Mouse (Mus musculus): ENCODE measurements around the gene Nhsl1. TPM values are rescaled to one million over a fixed set of nuclear protein-coding genes. Genes with fewer than 3 reads are reported as not detected.

Gene Nhsl1
- total and polyA plus RNA-seq, 3 experiments = not detected

- TF ChIP-seq ZC3H11A (IDR thresholded peaks at IDR 0.05; ENCODE audit: low read depth, low read length) (no peak), MAX (IDR thresholded peaks at IDR 0.05; ENCODE audit: low read length) (no peak), NRF1 (IDR thresholded peaks at IDR 0.05; ENCODE audit: insufficient read depth, low read depth, low read length, poor library complexity, severe bottlenecking) (no peak), TAL1 (IDR thresholded peaks at IDR 0.05; ENCODE audit: low read length) (no peak), ZNF384 (IDR thresholded peaks at IDR 0.05; ENCODE audit: low read depth, low read length) (no peak), USF2 (IDR thresholded peaks at IDR 0.05; ENCODE audit: borderline replicate concordance in 1 of 2, insufficient read depth in 1 of 2, low read depth in 1 of 2, low read length in 2 of 2) (no peak), MYB (IDR thresholded peaks at IDR 0.05; ENCODE audit: low read depth, low read length) (no peak), NELFE (IDR thresholded peaks at IDR 0.05; ENCODE audit: low read depth, low read length) (no peak), USF1 (IDR thresholded peaks at IDR 0.05; ENCODE audit: low read depth, low read length) (no peak)
- H3K9me3 ChIP-seq (replicated peaks; ENCODE audit: insufficient read depth, low read length) = no peaks in the 10 kb centered on the region
- H3K79me2 ChIP-seq (ENCODE audit: control insufficient read depth, insufficient read depth, low read length, poor library complexity) = no peaks in the 10 kb centered on the region
- H3K36me3 ChIP-seq (ENCODE audit: control insufficient read depth in 1 of 2, insufficient read depth in 2 of 2, low read length in 2 of 2) = no peaks in the 10 kb centered on the region
- H3K9ac ChIP-seq (ENCODE audit: control insufficient read depth, low read depth, low read length, poor library complexity, severe bottlenecking) = no peak overlapping the region
- H3K27ac ChIP-seq (ENCODE audit: control insufficient read depth, low read depth, low read length) = no peak overlapping the region
- H3K27me3 ChIP-seq (ENCODE audit: control insufficient read depth in 1 of 2, insufficient read depth in 2 of 2, low read length in 2 of 2) = no peaks in the 10 kb centered on the region
- no peak for DNase-seq (ENCODE audit: low read depth, low spot score)
- H3K4me3 ChIP-seq (ENCODE audit: control insufficient read depth in 1 of 2, insufficient read depth in 1 of 2, low read depth in 2 of 2, low read length in 2 of 2) = no peak overlapping the region
- no peaks in the 10 kb centered on the region for H3K4me1 ChIP-seq (ENCODE audit: control insufficient read depth in 1 of 2, insufficient read depth in 2 of 2, low read length in 2 of 2)
Measured at GRCm38 (mm10) chr10:18317961-18318915, 547 bp upstream of the Nhsl1 start.

GRCm38 (mm10) chr10:18319691-18320090 lies 906 bp downstream of the Nhsl1 start:
- Histone ChIP-seq H3K9ac (ENCODE audit: control insufficient read depth, low read depth, low read length, poor library complexity, severe bottlenecking) (no peak overlapping the region), H3K4me3 (ENCODE audit: control insufficient read depth in 1 of 2, insufficient read depth in 1 of 2, low read depth in 2 of 2, low read length in 2 of 2) (no peak overlapping the region), H3K4me1 (ENCODE audit: control insufficient read depth in 1 of 2, insufficient read depth in 2 of 2, low read length in 2 of 2) (no peaks in the 10 kb centered on the region), H3K27me3 (ENCODE audit: control insufficient read depth in 1 of 2, insufficient read depth in 2 of 2, low read length in 2 of 2) (no peaks in the 10 kb centered on the region), H3K36me3 (ENCODE audit: control insufficient read depth in 1 of 2, insufficient read depth in 2 of 2, low read length in 2 of 2) (no peaks in the 10 kb centered on the region), H3K9me3 (replicated peaks; ENCODE audit: insufficient read depth, low read length) (no peaks in the 10 kb centered on the region), H3K27ac (ENCODE audit: control insufficient read depth, low read depth, low read length) (no peak overlapping the region), H3K79me2 (ENCODE audit: control insufficient read depth, insufficient read depth, low read length, poor library complexity) (no peaks in the 10 kb centered on the region)
- DNase-seq (ENCODE audit: low read depth, low spot score) = no peak
- TF ChIP-seq MAX (IDR thresholded peaks at IDR 0.05; ENCODE audit: low read length) = no peak
- TF ChIP-seq JUND (IDR thresholded peaks at IDR 0.05; ENCODE audit: low read depth, low read length) = no peak
- no peak for TF ChIP-seq E2F4 (IDR thresholded peaks at IDR 0.05; ENCODE audit: borderline replicate concordance, low read depth, low read length)
- TF ChIP-seq UBTF (IDR thresholded peaks at IDR 0.05; ENCODE audit: borderline replicate concordance, insufficient read depth, low read depth, low read length) = no peak
- TF ChIP-seq ELF1 (IDR thresholded peaks at IDR 0.05; ENCODE audit: low read depth, low read length) = no peak
- TF ChIP-seq MAZ (IDR thresholded peaks at IDR 0.05; ENCODE audit: low read depth, low read length) = no peak
- no peak for TF ChIP-seq TAL1 (IDR thresholded peaks at IDR 0.05; ENCODE audit: low read length)
- TF ChIP-seq TBP (IDR thresholded peaks at IDR 0.05; ENCODE audit: low read depth, low read length) = no peak
- no peak for TF ChIP-seq NRF1 (IDR thresholded peaks at IDR 0.05; ENCODE audit: insufficient read depth, low read depth, low read length, poor library complexity, severe bottlenecking)
- no peak for TF ChIP-seq TCF12 (IDR thresholded peaks at IDR 0.05; ENCODE audit: low read depth, low read length)
- TF ChIP-seq CHD2 (IDR thresholded peaks at IDR 0.05; ENCODE audit: low read length) = no peak
- no peak for TF ChIP-seq ZC3H11A (IDR thresholded peaks at IDR 0.05; ENCODE audit: low read depth, low read length)
- TF ChIP-seq MAFK (IDR thresholded peaks at IDR 0.05; ENCODE audit: borderline replicate concordance, low read depth, low read length) = no peak
- TF ChIP-seq CHD1 (IDR thresholded peaks at IDR 0.05; ENCODE audit: low read depth, low read length) = no peak

Data from MEL (cell line).